Mouse (Mus musculus): Measurements from ENCODE around the gene Afdn. TPM values are rescaled to one million over a fixed set of nuclear protein-coding genes. Genes with fewer than 3 reads are reported as not detected.
A peak's percentile ranks its signal among the peaks of the same experiment; 100 is the strongest.

Gene Afdn
- polyA plus RNA-seq (2014; fragmentation: Nextera tagmentation; extraction: Ambion mirVana): 77.5 and 78.1 TPM in 2 replicates

DNA sequence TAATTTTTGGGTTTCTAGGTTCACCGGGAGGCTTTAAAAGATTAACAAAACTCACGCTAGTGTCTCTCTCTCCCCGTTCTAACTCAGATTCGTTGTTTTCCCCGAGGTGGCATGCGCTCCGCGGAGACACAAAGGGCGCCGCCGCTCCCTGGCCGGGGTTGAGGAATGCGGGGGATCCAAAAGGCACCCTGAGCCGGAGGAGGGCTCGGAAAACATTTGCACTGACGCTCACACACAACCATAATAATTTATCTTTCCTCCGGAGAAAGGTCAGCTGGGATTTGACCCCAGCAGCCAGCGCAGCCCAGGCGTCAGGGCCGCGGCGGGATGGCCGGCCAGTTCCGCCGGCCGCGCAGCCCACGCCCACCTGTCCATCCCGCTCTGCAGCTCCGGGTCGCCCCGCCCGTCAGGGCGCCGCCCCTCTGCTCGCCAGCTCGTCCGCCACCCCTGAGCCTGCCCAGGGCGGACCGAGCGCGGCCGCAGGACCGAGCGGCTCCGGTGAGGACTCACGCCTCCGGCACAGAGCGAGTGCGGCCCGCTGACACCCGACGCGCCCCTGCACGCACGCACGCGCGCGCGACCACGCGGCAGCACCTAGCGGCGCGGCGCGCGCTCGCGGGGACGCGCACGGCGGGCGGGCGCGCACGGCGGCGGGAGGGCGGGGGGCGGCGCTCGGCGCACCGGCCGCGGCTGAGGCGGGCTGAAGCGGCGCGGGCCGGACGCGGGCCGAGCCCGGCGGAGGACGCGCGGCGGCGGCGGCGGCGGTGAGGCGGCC lies at the start of gene Afdn:
TSS of gene Afdn (plus strand) at position 687 of the 775 bp plus-strand sequence.
- H3K9me3 ChIP-seq (ENCODE audit: control insufficient read depth, low read length): no peaks in the 10 kb centered on the region
- peak; percentile 90 for ATAC-seq (ENCODE audit: insufficient number of reproducible peaks, insufficient read depth, low FRiP score, low read depth)
- peak within 1 kb of the TSS; percentile 95 for H3K9ac ChIP-seq (ENCODE audit: low read length)
- peak within 1 kb of the TSS; percentile 99 for H3K4me2 ChIP-seq (ENCODE audit: low read length)
- peaks cover 0 to 36% of the 10 kb centered on the region in 2 experiments; a peak in 2 of 4 replicates for H3K4me1 ChIP-seq (ENCODE audit: control insufficient read depth in 2 of 2, insufficient read depth in 2 of 2, low read length in 2 of 2)
- H3K27me3 ChIP-seq (ENCODE audit: control insufficient read depth, insufficient read depth, low read length): no peaks in the 10 kb centered on the region
- H3K4me3 ChIP-seq (ENCODE audit: control insufficient read depth in 1 of 2, insufficient read depth in 1 of 2, low read depth in 1 of 2, low read length in 2 of 2): peak within 1 kb of the TSS; percentile 85 to 97
- H3K36me3 ChIP-seq (ENCODE audit: control insufficient read depth, insufficient read depth, low read length): no peaks in the 10 kb centered on the region
- peak within 1 kb of the TSS; percentile 92 to 96 for H3K27ac ChIP-seq (replicated peaks in 1 of 2; ENCODE audit: control insufficient read depth in 1 of 2, insufficient read depth in 1 of 2, low read depth in 2 of 2, low read length in 2 of 2)
- whole genome bisulfite sequencing: under 1% methylated on average over 86 of the region's 108 CpGs

DNA sequence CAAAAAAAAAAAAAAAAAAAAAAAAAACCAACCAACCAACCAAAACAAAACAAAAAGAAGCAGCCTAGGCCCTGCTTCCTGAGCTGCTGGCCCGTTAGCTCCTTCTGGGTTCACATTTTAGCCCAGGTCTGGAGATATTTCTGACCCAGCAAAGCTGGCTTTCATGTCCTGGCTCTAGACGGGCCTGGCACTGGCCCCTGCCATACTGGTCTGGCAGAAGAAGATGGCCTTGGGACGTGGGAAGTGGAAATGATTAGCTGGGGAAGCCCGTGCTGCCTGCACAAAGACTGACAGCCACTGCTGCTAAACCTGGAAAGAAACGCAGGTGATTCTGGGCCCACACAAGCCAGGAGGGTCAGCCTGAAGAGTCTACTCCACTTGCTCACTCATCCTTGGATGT lies 49.2 kb upstream of the Afdn start:
- H3K4me1 ChIP-seq (ENCODE audit: control insufficient read depth in 2 of 2, insufficient read depth in 2 of 2, low read length in 2 of 2): peaks cover 0 to 5% of the 10 kb centered on the region in 2 experiments; a peak in 2 of 4 replicates
- 83% methylated on average over 5 of the region's 5 CpGs for WGBS
- H3K27ac ChIP-seq (replicated peaks in 1 of 2; ENCODE audit: control insufficient read depth in 1 of 2, insufficient read depth in 1 of 2, low read depth in 2 of 2, low read length in 2 of 2): no peak overlapping the region
- no peaks in the 10 kb centered on the region for H3K9me3 ChIP-seq (ENCODE audit: control insufficient read depth, low read length)
- no peak overlapping the region for H3K9ac ChIP-seq (ENCODE audit: low read length)
- H3K27me3 ChIP-seq (ENCODE audit: control insufficient read depth, insufficient read depth, low read length): no peaks in the 10 kb centered on the region
- H3K36me3 ChIP-seq (ENCODE audit: control insufficient read depth, insufficient read depth, low read length): no peaks in the 10 kb centered on the region
- H3K4me3 ChIP-seq (ENCODE audit: control insufficient read depth in 1 of 2, insufficient read depth in 1 of 2, low read depth in 1 of 2, low read length in 2 of 2): no peak overlapping the region
- ATAC-seq (ENCODE audit: insufficient number of reproducible peaks, insufficient read depth, low FRiP score, low read depth): no peak
- H3K4me2 ChIP-seq (ENCODE audit: low read length): no peak overlapping the region

DNA sequence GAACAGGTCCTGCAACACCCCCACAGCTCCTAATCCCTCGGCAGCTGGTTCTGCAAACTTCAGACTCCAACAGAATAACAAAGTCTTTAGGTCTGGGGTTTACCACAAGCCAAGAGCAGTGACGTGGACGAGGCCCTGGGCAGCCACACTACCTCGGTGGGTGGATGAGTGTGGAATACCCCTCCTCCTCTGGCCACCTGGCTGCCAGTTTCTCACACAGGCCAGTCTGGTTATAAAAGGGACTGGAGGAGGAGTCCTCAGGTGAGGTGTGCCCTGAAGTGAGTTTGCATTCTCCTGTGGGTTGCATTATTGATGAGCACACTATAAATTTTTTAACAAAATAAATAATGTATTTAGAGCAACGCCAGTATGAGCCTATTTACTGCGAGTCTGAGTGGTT lies 48.2 kb upstream of the Afdn start:
- Histone ChIP-seq H3K4me1 (ENCODE audit: control insufficient read depth in 2 of 2, insufficient read depth in 2 of 2, low read length in 2 of 2) (peaks cover 0 to 5% of the 10 kb centered on the region in 2 experiments; a peak in 2 of 4 replicates), H3K27ac (replicated peaks in 1 of 2; ENCODE audit: control insufficient read depth in 1 of 2, insufficient read depth in 1 of 2, low read depth in 2 of 2, low read length in 2 of 2) (no peak overlapping the region), H3K27me3 (ENCODE audit: control insufficient read depth, insufficient read depth, low read length) (no peaks in the 10 kb centered on the region), H3K9ac (ENCODE audit: low read length) (no peak overlapping the region), H3K9me3 (ENCODE audit: control insufficient read depth, low read length) (no peaks in the 10 kb centered on the region), H3K36me3 (ENCODE audit: control insufficient read depth, insufficient read depth, low read length) (no peaks in the 10 kb centered on the region), H3K4me2 (ENCODE audit: low read length) (no peak overlapping the region), H3K4me3 (ENCODE audit: control insufficient read depth in 1 of 2, insufficient read depth in 1 of 2, low read depth in 1 of 2, low read length in 2 of 2) (no peak overlapping the region)
- no peak for ATAC-seq (ENCODE audit: insufficient number of reproducible peaks, insufficient read depth, low FRiP score, low read depth)
- 78% methylated on average over 6 of the region's 6 CpGs for WGBS

DNA sequence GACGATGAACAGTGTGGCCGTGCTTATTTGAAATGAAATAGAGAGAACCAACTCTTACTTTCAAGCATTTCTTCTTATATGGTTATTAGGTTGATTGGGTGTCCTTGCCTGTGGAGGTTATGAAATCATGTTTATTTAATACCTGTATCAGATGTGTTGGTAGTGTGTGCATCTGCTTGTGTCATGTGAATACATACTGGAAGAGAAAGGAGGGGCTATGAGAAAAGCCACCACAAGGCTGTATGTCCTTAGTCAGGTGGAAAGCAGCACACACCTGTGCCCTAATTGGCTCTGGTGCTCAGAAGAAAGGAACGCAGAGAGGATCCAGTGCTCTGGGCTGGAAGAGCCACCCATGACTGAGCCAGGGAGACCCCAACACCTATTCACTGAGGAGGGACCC lies 47.8 kb upstream of the Afdn start:
- H3K4me3 ChIP-seq (ENCODE audit: control insufficient read depth in 1 of 2, insufficient read depth in 1 of 2, low read depth in 1 of 2, low read length in 2 of 2): no peak overlapping the region
- no peaks in the 10 kb centered on the region for H3K9me3 ChIP-seq (ENCODE audit: control insufficient read depth, low read length)
- peaks cover 0 to 6% of the 10 kb centered on the region in 2 experiments; a peak in 2 of 4 replicates for H3K4me1 ChIP-seq (ENCODE audit: control insufficient read depth in 2 of 2, insufficient read depth in 2 of 2, low read length in 2 of 2)
- no peaks in the 10 kb centered on the region for H3K36me3 ChIP-seq (ENCODE audit: control insufficient read depth, insufficient read depth, low read length)
- ATAC-seq (ENCODE audit: insufficient number of reproducible peaks, insufficient read depth, low FRiP score, low read depth): no peak
- 85% methylated on average over 3 of the region's 3 CpGs for WGBS
- no peaks in the 10 kb centered on the region for H3K27me3 ChIP-seq (ENCODE audit: control insufficient read depth, insufficient read depth, low read length)
- no peak overlapping the region for H3K4me2 ChIP-seq (ENCODE audit: low read length)
- H3K27ac ChIP-seq (replicated peaks in 1 of 2; ENCODE audit: control insufficient read depth in 1 of 2, insufficient read depth in 1 of 2, low read depth in 2 of 2, low read length in 2 of 2): no peak overlapping the region
- H3K9ac ChIP-seq (ENCODE audit: low read length): no peak overlapping the region

DNA sequence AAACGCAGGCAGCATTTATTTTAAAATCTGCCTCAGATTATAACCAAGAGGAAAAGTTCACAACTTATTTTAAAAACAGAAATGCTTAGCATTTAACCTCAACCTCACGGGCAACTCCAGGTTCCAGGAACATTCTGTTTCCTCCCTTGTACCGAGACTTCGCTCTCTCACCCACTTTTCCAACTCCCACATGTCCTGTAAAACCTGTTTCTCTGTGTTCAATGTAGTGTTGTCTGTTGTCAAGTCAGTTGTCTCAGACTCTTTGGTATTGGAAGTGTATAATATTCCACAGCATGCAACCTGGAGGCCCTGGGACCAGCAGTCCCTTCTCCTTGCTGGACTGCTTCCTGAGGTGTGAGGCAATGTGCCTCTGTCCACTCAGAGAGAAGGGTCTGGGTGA lies 46.2 kb upstream of the Afdn start:
- Histone ChIP-seq H3K9ac (ENCODE audit: low read length) (no peak overlapping the region), H3K4me2 (ENCODE audit: low read length) (no peak overlapping the region), H3K36me3 (ENCODE audit: control insufficient read depth, insufficient read depth, low read length) (no peaks in the 10 kb centered on the region), H3K27me3 (ENCODE audit: control insufficient read depth, insufficient read depth, low read length) (no peaks in the 10 kb centered on the region), H3K27ac (replicated peaks in 1 of 2; ENCODE audit: control insufficient read depth in 1 of 2, insufficient read depth in 1 of 2, low read depth in 2 of 2, low read length in 2 of 2) (no peak overlapping the region), H3K4me3 (ENCODE audit: control insufficient read depth in 1 of 2, insufficient read depth in 1 of 2, low read depth in 1 of 2, low read length in 2 of 2) (no peak overlapping the region), H3K4me1 (ENCODE audit: control insufficient read depth in 2 of 2, insufficient read depth in 2 of 2, low read length in 2 of 2) (peaks cover 0 to 6% of the 10 kb centered on the region in 2 experiments; a peak in 2 of 4 replicates), H3K9me3 (ENCODE audit: control insufficient read depth, low read length) (no peaks in the 10 kb centered on the region)
- ATAC-seq (ENCODE audit: insufficient number of reproducible peaks, insufficient read depth, low FRiP score, low read depth): no peak
- 83% methylated on average over 4 of the region's 4 CpGs for WGBS

DNA sequence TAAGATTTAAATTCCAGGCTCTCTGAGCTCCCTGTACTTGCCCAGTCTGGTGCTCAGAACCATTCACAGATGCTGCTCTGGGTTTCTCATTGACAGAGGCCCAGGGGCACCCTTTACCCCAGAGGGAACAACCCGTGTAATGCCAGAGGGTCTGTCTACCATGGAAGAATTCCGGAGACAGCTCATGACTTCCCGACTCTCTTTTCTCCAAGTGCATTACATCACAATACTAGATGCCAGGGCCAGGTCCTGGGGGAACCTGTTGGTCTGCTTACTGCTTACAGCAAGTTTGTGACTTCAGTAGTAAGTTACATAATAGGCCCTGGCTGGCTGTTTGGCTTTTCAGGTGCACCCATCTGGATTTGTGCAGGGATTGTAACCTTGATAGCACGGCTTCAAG lies 45.7 kb upstream of the Afdn start:
- Histone ChIP-seq H3K4me1 (ENCODE audit: control insufficient read depth in 2 of 2, insufficient read depth in 2 of 2, low read length in 2 of 2) (peaks cover 0 to 3% of the 10 kb centered on the region in 2 experiments; a peak in 2 of 4 replicates), H3K9ac (ENCODE audit: low read length) (no peak overlapping the region), H3K9me3 (ENCODE audit: control insufficient read depth, low read length) (no peaks in the 10 kb centered on the region), H3K36me3 (ENCODE audit: control insufficient read depth, insufficient read depth, low read length) (no peaks in the 10 kb centered on the region), H3K4me3 (ENCODE audit: control insufficient read depth in 1 of 2, insufficient read depth in 1 of 2, low read depth in 1 of 2, low read length in 2 of 2) (no peak overlapping the region), H3K4me2 (ENCODE audit: low read length) (no peak overlapping the region), H3K27me3 (ENCODE audit: control insufficient read depth, insufficient read depth, low read length) (no peaks in the 10 kb centered on the region), H3K27ac (replicated peaks in 1 of 2; ENCODE audit: control insufficient read depth in 1 of 2, insufficient read depth in 1 of 2, low read depth in 2 of 2, low read length in 2 of 2) (no peak overlapping the region)
- WGBS: 58% methylated on average over 4 of the region's 4 CpGs
- no peak for ATAC-seq (ENCODE audit: insufficient number of reproducible peaks, insufficient read depth, low FRiP score, low read depth)

DNA sequence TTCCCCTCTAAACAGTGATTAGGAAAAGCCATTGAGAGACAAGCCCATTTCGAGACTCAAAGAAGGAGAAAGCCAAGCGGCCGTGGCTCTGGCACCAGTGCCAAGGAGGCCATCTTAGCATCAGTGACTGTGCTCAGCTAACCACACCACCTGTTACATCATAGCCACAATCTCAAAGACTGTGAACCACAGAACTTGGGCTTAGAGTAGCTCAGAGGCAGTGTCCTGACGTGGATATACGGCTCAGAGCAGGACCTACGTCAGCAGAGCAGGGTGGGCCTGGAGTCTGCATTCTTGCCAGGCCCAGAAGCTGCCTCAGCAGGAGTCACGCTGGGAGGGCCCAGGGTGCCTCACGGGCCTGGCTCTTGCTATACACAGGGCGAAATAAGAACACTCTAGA lies 44.8 kb upstream of the Afdn start:
- H3K9me3 ChIP-seq (ENCODE audit: control insufficient read depth, low read length): no peaks in the 10 kb centered on the region
- H3K4me2 ChIP-seq (ENCODE audit: low read length): no peak overlapping the region
- H3K27me3 ChIP-seq (ENCODE audit: control insufficient read depth, insufficient read depth, low read length): no peaks in the 10 kb centered on the region
- H3K36me3 ChIP-seq (ENCODE audit: control insufficient read depth, insufficient read depth, low read length): no peaks in the 10 kb centered on the region
- H3K27ac ChIP-seq (replicated peaks in 1 of 2; ENCODE audit: control insufficient read depth in 1 of 2, insufficient read depth in 1 of 2, low read depth in 2 of 2, low read length in 2 of 2): no peak overlapping the region
- WGBS: 72% methylated on average over 9 of the region's 9 CpGs
- no peak for ATAC-seq (ENCODE audit: insufficient number of reproducible peaks, insufficient read depth, low FRiP score, low read depth)
- no peak overlapping the region for H3K9ac ChIP-seq (ENCODE audit: low read length)
- peaks cover 0 to 3% of the 10 kb centered on the region in 2 experiments; a peak in 2 of 4 replicates for H3K4me1 ChIP-seq (ENCODE audit: control insufficient read depth in 2 of 2, insufficient read depth in 2 of 2, low read length in 2 of 2)
- no peak overlapping the region for H3K4me3 ChIP-seq (ENCODE audit: control insufficient read depth in 1 of 2, insufficient read depth in 1 of 2, low read depth in 1 of 2, low read length in 2 of 2)
